Mouse (Mus musculus) thymus, postnatal 4 days (tissue): ENCODE results near the gene Zscan25.
"Not testable (repeated sequence)": the region's sequence is repeated elsewhere in the genome, so short reads cannot be mapped to it uniquely, and the experiment has no call there.

Experiments
- DNase-seq: peaks from one replicate; pipeline ENCODE4 v3.0.0; 2021

Zscan25 gene

DNA sequence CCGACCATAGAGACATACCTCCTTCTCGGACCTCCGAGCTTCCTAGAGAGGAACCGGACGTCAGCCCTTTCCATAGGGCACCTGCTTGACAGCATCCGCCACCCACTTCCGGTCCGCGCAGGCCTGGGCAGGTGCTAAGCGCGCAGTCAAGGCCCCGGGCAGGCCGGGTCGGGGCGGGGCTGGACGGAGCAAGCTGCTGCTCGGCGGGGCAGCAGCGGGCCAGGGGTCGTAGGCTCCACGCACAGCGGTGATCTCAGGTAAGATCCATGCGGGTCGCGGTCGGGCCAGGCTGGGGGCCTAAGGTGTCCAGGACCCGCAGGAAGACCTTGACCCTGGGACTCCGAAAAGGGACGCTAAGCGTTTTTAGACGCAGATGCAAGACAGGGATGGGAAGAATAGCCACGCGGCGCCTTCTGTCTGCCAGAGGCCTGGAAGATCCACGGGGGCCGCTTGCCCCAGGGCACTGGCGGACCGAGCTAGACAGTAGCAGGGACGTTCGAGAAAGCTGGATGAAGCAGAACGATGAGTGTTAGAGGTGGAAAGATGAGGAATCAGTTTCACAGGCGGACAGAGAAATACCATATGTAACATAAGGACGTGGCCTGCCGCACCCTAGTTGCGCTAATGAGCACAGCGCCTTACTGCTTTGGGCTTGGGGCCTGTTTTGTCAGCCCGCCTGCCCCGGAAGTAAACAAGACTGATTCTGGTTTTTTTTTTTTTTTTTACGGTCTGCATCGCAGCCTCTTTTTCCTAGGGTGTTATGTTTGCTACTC, at the start of gene Zscan25:
TSS of gene Zscan25 (plus strand) at position 130 of the 773 bp plus-strand sequence.
- DNase-seq: peak; percentile 89

DNA sequence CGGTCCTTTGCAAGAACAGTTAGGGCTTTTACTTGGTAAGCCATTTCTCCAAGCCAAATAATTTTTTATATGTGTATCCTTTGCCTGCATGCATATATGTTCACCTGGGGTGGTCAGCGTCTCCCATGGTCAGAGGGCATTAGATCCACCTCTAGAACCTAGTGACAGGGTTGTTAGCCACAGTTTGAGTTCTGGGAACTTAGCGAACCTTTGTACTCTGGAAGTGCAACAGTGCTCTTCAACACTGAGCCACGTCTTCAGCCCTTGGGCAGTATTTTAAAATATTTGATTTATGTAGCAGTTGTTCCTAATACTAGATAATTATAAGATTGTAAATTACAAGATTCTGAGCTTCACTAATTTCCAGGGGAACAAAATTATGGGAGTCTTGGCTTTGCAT, 49.7 kb upstream of the Zscan25 start:
- DNase-seq: no peak

DNA sequence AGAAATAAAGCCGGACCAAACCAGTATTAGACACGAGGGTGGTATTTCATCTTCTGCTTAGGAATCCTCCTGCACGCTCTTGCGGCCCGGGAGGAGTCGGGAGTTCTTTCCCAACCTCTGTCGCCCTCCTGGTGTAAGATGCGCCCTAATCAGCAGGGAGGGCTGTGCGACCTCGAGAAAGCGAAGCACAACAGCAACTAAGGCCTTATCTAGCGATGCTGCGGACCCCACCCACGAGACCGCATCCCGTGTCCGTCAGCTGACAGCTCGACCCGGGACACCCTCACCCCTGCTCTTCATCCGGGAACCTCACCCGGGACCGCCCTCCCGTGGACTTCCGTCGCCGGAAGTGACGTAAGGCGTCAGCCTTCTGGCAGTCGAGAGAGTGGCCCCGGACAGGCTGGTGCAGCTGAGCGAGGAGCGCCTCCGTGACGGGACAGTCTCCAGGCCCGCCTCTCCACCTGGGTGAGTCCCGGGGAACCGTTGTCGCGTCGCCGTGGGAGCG, 48.9 kb upstream of the Zscan25 start, which contains the start of gene Zfp655:
TSS of gene Zfp655 (plus strand) at position 349 of the 505 bp plus-strand sequence.
- peak; percentile 96 for DNase-seq

DNA sequence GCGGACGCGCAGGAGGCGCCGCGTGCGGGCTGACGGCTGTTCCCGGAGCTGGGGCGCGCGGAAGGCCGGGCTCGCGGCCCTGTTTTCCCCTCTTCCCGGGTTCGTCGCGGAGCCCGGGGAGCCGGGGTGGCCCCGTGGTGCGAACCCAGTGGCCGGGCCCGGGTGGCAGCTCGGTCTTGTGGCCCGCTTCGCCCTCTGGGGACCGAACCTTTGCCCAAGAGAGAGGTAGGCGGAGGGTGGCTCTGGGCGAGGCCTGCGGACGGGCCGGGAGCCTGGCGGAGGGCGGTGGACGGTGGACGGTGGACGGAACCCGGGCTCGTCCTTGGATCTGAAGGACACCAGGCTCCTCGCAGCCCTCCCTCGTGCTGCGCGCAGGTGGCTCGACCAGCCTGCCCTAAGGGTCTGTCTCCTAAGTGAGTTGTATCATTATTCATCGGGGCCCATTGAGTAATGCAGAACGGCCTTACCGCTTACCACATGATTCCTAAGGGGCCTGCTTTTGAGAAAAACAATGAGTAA, 48.3 kb upstream of the Zscan25 start:
- DNase-seq: no peak

DNA sequence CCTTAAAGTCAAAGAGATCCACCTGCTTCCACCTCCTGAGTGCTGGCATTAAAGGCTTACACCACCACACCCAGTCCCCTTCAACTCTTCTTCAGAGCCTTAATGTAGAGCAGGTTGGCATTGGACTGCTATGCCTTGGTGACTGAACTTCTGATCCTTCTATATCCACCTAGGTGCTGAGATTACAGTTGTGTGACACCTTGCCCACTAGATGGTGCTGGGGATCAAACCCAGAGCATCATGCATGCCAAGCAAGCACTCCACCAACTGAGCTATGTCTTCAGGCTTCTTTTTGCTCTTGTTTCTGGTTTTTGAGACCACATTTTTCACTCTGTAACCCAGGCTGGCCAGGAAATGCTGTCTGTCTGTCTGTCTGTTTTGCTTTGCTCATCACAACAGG, 45.7 kb upstream of the Zscan25 start:
- DNase-seq: peak; percentile 53

DNA sequence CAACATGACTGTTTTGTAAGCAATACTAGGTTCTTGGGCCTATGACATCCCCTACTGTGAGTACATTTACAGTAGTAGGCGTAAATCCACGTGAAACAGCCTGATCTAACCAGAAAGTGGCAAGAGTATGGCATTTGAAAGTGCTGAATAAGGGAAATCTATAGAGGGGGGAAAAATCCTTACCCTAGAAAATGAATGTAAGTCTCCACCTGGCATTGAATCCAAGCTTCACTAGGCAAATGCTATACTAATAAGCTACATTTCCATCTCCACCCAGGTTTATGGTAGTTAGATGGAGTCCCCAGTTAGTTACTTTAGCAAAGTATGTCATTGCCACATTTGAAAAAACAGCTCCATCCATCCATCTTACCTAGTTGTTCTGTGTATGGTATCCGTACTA, 30.8 kb upstream of the Zscan25 start:
- DNase-seq: no peak

DNA sequence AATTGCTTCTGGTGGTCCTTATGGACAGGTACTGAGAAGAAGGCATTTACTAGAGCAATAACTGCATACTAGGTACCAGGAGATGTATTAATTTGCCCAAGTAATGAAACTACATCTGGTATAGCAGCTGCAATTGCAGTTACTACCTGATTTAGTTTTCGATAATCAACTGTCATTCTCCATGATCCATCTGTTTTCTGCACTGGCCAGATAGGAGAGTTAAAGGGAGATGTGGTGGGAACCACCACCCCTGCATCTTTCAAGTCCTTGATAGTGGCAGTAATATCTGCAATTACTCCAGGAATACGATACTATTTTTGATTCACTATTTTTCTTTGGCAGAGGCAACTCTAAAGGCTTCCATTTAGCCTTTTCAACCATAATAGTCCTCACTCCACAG, 6.7 kb upstream of the Zscan25 start:
- not testable (repeated sequence) for DNase-seq

DNA sequence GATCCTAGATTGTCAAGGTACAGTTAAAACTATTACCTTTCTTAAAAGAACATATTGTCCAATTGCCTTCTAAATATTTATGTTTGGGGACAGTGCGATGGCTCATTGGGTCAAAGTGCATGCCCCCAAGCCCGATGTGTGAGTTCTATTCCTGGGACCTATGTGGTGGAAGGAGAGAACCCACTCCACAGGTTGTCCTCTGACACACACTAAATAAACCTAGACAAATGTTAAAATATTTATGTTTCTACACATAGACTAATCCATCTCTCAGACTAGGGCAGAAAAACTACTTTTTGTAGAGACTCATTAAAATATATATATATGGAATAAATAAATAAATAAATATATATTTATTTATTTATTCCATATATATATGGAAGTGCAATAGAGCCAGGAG, 352 bp upstream of the Zscan25 start:
- DNase-seq: no peak

DNA sequence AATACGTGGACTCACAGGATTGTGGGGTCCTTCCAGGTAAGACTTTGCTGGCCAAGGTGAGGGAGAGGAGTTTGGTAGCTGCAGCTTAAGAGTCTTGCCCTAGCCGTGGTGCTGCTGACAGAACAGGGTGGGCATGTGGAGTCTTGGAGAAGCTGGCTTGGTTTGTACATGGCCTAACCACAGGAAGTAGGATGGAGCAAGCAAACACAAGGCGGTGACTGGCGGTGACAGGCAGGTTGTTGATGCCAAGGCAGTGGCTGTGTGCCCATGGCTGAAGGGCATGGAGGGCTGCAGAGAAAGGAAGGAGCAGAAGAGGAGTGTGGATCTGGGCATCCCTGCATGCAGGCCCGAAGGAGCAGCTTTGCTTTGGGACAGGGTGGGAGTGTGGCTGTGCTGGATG, 8.1 kb downstream of the Zscan25 start:
- DNase-seq: no peak

DNA sequence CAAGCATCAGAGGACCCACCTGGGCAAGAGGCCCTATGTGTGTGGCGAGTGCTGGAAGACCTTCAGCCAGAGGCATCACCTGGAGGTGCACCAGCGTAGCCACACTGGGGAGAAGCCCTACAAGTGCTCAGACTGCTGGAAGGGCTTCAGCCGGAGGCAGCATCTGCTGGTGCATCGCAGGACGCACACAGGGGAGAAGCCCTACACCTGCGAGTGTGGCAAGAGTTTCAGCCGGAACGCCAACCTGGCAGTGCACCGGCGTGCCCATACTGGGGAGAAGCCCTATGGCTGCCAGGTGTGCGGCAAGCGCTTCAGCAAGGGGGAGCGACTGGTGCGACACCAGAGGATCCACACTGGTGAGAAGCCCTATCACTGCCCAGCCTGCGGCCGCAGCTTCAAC, 10.4 kb downstream of the Zscan25 start:
- DNase-seq: no peak

DNA sequence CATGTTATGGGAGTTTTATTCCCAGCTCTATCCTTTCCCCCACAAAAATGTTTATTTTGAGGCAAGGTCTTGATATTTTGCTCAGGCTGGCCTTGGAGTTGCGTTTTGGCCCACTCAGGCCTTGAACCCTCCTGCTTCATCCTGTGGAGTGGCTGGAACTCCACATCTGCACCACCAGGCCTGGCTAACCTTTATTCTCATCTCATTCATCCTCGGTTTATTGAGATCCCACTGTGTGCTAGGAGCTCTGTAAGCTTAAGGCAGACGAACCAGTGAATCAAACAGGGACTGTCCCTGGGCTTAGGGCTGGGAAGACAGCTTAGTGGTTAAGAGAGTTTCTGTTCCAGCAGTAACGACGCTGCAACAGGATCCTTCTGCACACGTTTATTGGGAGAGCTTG, 12.1 kb downstream of the Zscan25 start:
- no peak for DNase-seq

DNA sequence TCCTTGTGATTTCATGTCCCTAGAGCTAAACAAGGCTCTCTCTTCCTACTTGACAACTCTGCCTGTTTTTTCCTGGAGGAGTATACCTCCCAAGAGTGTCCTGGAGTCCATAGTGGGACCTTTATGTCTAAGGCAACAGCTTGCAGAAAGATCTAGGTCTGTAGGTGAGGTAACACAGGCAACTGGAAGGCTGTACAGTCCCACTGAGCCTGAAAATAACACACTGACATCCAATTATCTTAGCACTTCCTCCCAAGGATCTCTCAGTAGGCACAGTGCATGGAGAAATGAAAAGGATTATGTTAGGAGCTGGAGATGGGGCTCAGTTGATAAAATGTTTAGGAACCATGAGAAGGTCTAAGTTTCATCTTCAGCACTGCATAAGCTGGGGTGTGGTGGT, 20.2 kb downstream of the Zscan25 start:
- no peak for DNase-seq

DNA sequence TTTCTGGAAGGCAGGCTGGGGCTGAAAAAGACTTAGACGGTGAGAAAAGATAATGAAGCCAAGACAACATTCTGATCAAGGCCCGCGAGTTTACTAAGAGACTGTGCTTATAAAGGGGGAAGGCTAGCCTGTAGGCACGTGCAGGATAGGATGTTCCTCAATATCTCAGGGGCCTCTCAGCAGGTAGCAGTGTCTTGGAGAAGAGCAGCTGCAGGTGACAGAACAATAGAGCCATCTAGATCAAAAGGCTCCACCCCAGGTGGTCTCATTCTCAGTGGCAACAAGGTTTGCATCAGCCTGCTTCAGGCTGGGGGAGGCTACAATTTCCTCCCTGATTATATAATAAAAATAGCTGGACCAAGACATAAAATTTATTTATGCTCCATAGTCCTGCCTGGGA, 21.5 kb downstream of the Zscan25 start:
- not testable (repeated sequence) for DNase-seq

DNA sequence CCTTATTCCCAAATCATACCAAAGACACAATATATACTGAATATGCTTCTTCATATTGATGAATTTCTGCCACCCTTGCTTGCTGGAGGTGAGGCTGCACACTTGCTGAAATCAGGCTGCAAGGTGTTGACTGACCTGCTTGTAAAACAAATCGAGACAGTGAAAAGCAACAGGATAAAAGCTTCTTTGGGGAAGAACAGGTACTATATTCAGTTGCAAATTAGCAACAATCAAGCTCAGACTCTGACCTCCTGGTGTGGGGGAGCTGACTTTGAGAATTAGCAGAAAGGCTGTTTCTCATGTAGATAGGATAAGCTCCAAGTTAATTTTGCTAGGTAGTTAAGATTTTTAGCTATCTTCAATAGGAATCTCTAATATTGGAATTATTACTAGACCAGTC, 22.1 kb downstream of the Zscan25 start:
- DNase-seq: no peak

DNA sequence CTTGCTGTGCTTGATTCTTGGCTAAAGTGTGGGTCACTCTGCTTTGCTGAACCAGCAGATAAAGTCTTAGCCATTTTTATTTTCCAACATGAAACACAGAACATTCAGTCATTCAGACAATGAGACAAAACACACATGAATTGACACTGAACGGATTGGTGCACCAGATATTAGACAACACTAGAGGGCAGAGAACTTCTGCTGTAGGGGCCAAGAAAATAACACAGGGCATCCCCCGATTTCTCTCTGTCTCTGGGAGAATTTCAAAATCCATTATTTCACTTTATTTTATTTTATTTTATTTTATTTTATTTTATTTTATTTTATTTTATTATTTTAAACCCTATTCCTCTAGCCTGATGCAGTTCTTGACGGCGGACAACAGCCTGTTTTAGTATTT, 26.7 kb downstream of the Zscan25 start:
- not testable (repeated sequence) for DNase-seq

DNA sequence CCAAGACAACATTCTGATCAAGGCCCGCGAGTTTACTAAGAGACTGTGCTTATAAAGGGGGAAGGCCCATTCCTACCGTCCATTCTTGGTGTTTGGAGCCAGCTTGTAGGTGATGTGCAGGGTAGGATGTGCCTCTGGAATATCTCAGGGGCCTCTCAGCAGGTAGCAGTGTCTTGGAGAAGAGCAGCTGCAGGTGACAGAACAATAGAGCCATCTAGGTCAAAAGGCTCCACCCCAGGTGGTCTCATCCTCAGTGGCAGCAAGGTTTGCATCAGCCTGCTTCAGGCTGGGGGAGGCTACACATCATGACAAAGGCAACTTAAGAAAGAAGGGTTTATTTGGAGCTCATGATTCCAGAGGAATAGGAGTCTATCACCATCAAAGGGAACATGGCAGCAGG, 27.5 kb downstream of the Zscan25 start:
- not testable (repeated sequence) for DNase-seq

DNA sequence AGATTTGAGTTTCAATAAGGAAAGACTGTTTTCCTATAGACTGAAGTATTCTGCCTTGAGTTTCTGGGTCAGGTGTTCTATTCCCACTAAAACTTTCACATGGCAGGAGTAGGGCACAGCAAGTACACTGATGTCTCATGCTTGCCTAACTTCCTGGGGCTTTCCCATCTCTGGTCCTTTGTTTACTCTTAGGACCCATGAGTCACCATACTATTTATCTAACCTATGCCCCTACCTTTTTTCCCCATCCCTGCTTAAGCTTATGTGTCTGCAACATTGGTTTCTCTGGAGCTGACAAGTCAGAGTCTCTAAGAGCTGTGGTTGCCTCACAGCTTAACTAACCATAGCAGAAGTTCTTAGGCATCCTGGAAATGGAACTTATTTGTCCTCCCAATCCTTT, 33.5 kb downstream of the Zscan25 start:
- DNase-seq: no peak

DNA sequence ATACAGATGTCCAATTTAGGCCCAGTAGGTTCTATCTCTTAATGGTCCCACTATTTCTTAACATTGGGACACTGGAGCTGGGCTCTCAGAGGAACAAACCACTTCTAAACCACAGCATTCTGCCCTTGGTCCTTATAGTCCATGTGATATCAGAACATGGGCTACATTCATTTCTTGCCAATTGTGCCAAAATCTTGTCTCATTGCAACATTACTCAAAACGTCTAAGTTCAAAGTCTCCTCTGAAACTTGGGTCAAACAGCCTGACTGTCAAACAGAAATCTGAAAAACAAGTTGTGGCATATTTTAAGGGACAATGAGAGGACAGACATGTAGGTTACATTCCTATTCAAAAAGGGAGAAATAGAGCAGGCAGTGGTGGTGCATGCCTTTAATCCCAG, 36.8 kb downstream of the Zscan25 start:
- DNase-seq: no peak

DNA sequence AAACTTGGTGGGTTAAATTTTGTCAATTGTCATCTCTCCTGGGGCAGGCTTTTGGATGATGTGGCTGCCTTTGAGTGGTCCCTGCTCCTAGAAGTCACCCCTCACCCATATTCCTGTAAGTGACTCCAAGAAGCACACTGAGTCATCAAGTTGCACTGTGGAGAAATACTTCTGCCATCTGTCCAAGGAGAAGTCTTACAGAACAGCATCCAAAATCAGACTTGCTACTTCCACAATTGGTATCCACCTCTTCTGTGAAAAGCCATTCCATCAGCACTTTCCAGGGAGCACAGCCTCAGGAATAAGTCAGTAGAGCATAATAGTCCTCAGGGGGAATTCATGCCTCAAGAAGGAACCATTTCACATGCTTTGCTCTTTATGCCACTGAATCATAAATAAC, 58.5 kb downstream of the Zscan25 start:
- DNase-seq: not testable (repeated sequence)
